Mouse (Mus musculus): Measurements from ENCODE around the gene Ttc8. TPM values are rescaled to one million over a fixed set of nuclear protein-coding genes. Genes with fewer than 3 reads are reported as not detected.

Ttc8 gene
- polyA plus RNA-seq (2015; fragmentation: Illumina TruSeq; extraction: RNeasy Lipid Tissue Mini Kit (QIAGEN cat#74804); ENCODE audit: insufficient read depth, low read depth, low replicate concordance): 4.3 TPM

GRCm38 (mm10) chr12:98920194-98920991 is at the start of gene Ttc8:
TSS of gene Ttc8 (plus strand) at chr12:98920574.

GRCm38 (mm10) chr12:98900881-98901801 is 19.2 kb upstream of the Ttc8 start, which contains the start of gene Eml5:
TSS of gene Eml5 (minus strand) at chr12:98901484.

Other genes with a start within 250 kb of the Ttc8 start
- gene Ptpn21, start 183.2 kb upstream of the Ttc8 start, polyA plus RNA-seq (2015; fragmentation: Illumina TruSeq; extraction: RNeasy Lipid Tissue Mini Kit (QIAGEN cat#74804); ENCODE audit: insufficient read depth, low read depth, low replicate concordance): 8.0 TPM
- gene Zc3h14, start 173.6 kb upstream of the Ttc8 start, polyA plus RNA-seq (2015; fragmentation: Illumina TruSeq; extraction: RNeasy Lipid Tissue Mini Kit (QIAGEN cat#74804); ENCODE audit: insufficient read depth, low read depth, low replicate concordance): 23.0 TPM
- 11.7 TPM for gene Eml5, start 19.1 kb upstream of the Ttc8 start, polyA plus RNA-seq (2015; fragmentation: Illumina TruSeq; extraction: RNeasy Lipid Tissue Mini Kit (QIAGEN cat#74804); ENCODE audit: insufficient read depth, low read depth, low replicate concordance)